Mouse (Mus musculus): ENCODE data around the gene Wdfy3. TPM values are rescaled to one million over a fixed set of nuclear protein-coding genes. Genes with fewer than 3 reads are reported as not detected.

Gene Wdfy3
- total RNA-seq, 2 experiments from 2014 or later: 20.0 to 23.9 TPM

GRCm38 (mm10) chr5:101784787-101785186 is 284.9 kb downstream of the Wdfy3 start:
- no peak for TF ChIP-seq CTCF (IDR thresholded peaks at IDR 0.05)
- no peak for DNase-seq
- intact Hi-C loops (cut with DNase I): no loop called here

GRCm38 (mm10) chr5:101784328-101784727 is 285.4 kb downstream of the Wdfy3 start:
- intact Hi-C loops (cut with DNase I): no loop called here
- no peak overlapping the region for H3K4me3 ChIP-seq
- DNase-seq: no peak
- no peak for TF ChIP-seq CTCF (IDR thresholded peaks at IDR 0.05)
- no peak overlapping the region for H3K27ac ChIP-seq

More at GRCm38 (mm10) chr5:101784787-101785186, 284.9 kb downstream of the Wdfy3 start:
- Histone ChIP-seq H3K4me3 (no peak overlapping the region), H3K27ac (no peak overlapping the region)
